Mouse (Mus musculus): ENCODE results near the gene Anxa11. TPM values are rescaled to one million over a fixed set of nuclear protein-coding genes. Genes with fewer than 3 reads are reported as not detected.

Anxa11 gene
- polyA plus RNA-seq (2012; rRNA removed) (20.3 and 22.4 TPM in 2 replicates), polyA plus RNA-seq (2014; fragmentation: Nextera tagmentation; extraction: Ambion mirVana) (18.7 and 20.5 TPM in 2 replicates)

GRCm38 (mm10) chr14:25841991-25842687, at the start of gene Anxa11:
Gene Anxa11, plus strand, starts transcription at chr14:25842156.
- H3K27ac ChIP-seq (replicated peaks; ENCODE audit: low read depth, low read length) = no peak within 1 kb of the TSS
- WGBS = under 1% methylated on average over 53 of the region's 54 CpGs

GRCm38 (mm10) chr14:25794331-25794730, 47.6 kb upstream of the Anxa11 start:
- Histone ChIP-seq H3K4me3 (replicated peaks; ENCODE audit: low read length) (no peak overlapping the region), H3K36me3 (ENCODE audit: control insufficient read depth, insufficient read depth, low read length) (no peaks in the 10 kb centered on the region), H3K9me3 (ENCODE audit: control insufficient read depth, low read length) (0 out of 2 replicates have a peak, but pooled peaks cover 2% of the 10 kb centered on the region), H3K9ac (ENCODE audit: low read depth, low read length, severe bottlenecking) (no peak overlapping the region), H3K27ac (replicated peaks; ENCODE audit: low read depth, low read length) (no peak overlapping the region), H3K4me2 (replicated peaks; ENCODE audit: low read depth, low read length, severe bottlenecking) (no peak overlapping the region), H3K27me3 (ENCODE audit: control insufficient read depth, insufficient read depth, low read length) (no peaks in the 10 kb centered on the region), H3K4me1 (ENCODE audit: control insufficient read depth, insufficient read depth, low read length) (peaks cover 13% of the 10 kb centered on the region)
- ATAC-seq (ENCODE audit: low FRiP score, low read depth) (no peak), DNase-seq (ENCODE audit: low spot score) (no peak)
- TF ChIP-seq POLR2A (IDR thresholded peaks at IDR 0.05; ENCODE audit: borderline replicate concordance, extremely low read depth, insufficient read depth, insufficient read length) = no peak
- 90% methylated on average over 2 of the region's 2 CpGs for WGBS

More at GRCm38 (mm10) chr14:25841991-25842687, at the start of gene Anxa11:
- H3K4me3 ChIP-seq (replicated peaks; ENCODE audit: low read length) = peak within 1 kb of the TSS; percentile 74
- ATAC-seq (ENCODE audit: low FRiP score, low read depth) (peak; percentile 87), DNase-seq (ENCODE audit: low spot score) (peak; percentile 67)
- peak within 1 kb of the TSS; percentile 63 for H3K9ac ChIP-seq (ENCODE audit: low read depth, low read length, severe bottlenecking)
- H3K4me1 ChIP-seq (ENCODE audit: control insufficient read depth, insufficient read depth, low read length) = no peaks in the 10 kb centered on the region; the same call in 1 of the 2 replicates
- H3K4me2 ChIP-seq (replicated peaks; ENCODE audit: low read depth, low read length, severe bottlenecking) = peak within 1 kb of the TSS; percentile 97
- TF ChIP-seq POLR2A (IDR thresholded peaks at IDR 0.05; ENCODE audit: borderline replicate concordance, extremely low read depth, insufficient read depth, insufficient read length) = no peak
- no peaks in the 10 kb centered on the region for H3K36me3 ChIP-seq (ENCODE audit: control insufficient read depth, insufficient read depth, low read length)
- no peaks in the 10 kb centered on the region for H3K9me3 ChIP-seq (ENCODE audit: control insufficient read depth, low read length)
- H3K27me3 ChIP-seq (ENCODE audit: control insufficient read depth, insufficient read depth, low read length) = peaks cover 12% of the 10 kb centered on the region

- H3K4me2 ChIP-seq (replicated peaks; ENCODE audit: low read depth, low read length, severe bottlenecking) = no peak overlapping the region
- H3K4me3 ChIP-seq (replicated peaks; ENCODE audit: low read length) = no peak overlapping the region
- 0 out of 2 replicates have a peak, but pooled peaks cover 2% of the 10 kb centered on the region for H3K9me3 ChIP-seq (ENCODE audit: control insufficient read depth, low read length)
- H3K9ac ChIP-seq (ENCODE audit: low read depth, low read length, severe bottlenecking) = no peak overlapping the region
- no peak for TF ChIP-seq POLR2A (IDR thresholded peaks at IDR 0.05; ENCODE audit: borderline replicate concordance, extremely low read depth, insufficient read depth, insufficient read length)
- WGBS = 58% methylated on average over 6 of the region's 6 CpGs
- H3K4me1 ChIP-seq (ENCODE audit: control insufficient read depth, insufficient read depth, low read length) = peaks cover 20% of the 10 kb centered on the region
- no peak for ATAC-seq (ENCODE audit: low FRiP score, low read depth)
- DNase-seq (ENCODE audit: low spot score) = no peak
- H3K27ac ChIP-seq (replicated peaks; ENCODE audit: low read depth, low read length) = peak overlapping the region; percentile 52
- H3K36me3 ChIP-seq (ENCODE audit: control insufficient read depth, insufficient read depth, low read length) = no peaks in the 10 kb centered on the region
- H3K27me3 ChIP-seq (ENCODE audit: control insufficient read depth, insufficient read depth, low read length) = no peaks in the 10 kb centered on the region
These were observed 46.9 kb upstream of the Anxa11 start for GRCm38 (mm10) chr14:25795067-25795466.

GRCm38 (mm10) chr14:25795561-25796174, 46.3 kb upstream of the Anxa11 start:
- 27% methylated on average over 10 of the region's 10 CpGs for WGBS
- peak overlapping the region; percentile 52 for H3K27ac ChIP-seq (replicated peaks; ENCODE audit: low read depth, low read length)
- no peak overlapping the region for H3K4me3 ChIP-seq (replicated peaks; ENCODE audit: low read length)
- 0 out of 2 replicates have a peak overlapping the region, but pooled peaks have one; percentile 10 for H3K4me2 ChIP-seq (replicated peaks; ENCODE audit: low read depth, low read length, severe bottlenecking)
- peaks cover 20% of the 10 kb centered on the region for H3K4me1 ChIP-seq (ENCODE audit: control insufficient read depth, insufficient read depth, low read length)
- DNase-seq (ENCODE audit: low spot score) (peak; percentile 70), ATAC-seq (ENCODE audit: low FRiP score, low read depth) (peak; percentile 79)
- no peak overlapping the region; the same call in 1 of the 2 replicates for H3K9ac ChIP-seq (ENCODE audit: low read depth, low read length, severe bottlenecking)
- no peaks in the 10 kb centered on the region for H3K36me3 ChIP-seq (ENCODE audit: control insufficient read depth, insufficient read depth, low read length)
- no peak for TF ChIP-seq POLR2A (IDR thresholded peaks at IDR 0.05; ENCODE audit: borderline replicate concordance, extremely low read depth, insufficient read depth, insufficient read length)
- H3K27me3 ChIP-seq (ENCODE audit: control insufficient read depth, insufficient read depth, low read length) = no peaks in the 10 kb centered on the region
- 0 out of 2 replicates have a peak, but pooled peaks cover 2% of the 10 kb centered on the region for H3K9me3 ChIP-seq (ENCODE audit: control insufficient read depth, low read length)

GRCm38 (mm10) chr14:25796619-25797018, 45.3 kb upstream of the Anxa11 start:
- 42% methylated on average over 7 of the region's 7 CpGs for WGBS
- no peaks in the 10 kb centered on the region for H3K36me3 ChIP-seq (ENCODE audit: control insufficient read depth, insufficient read depth, low read length)
- 0 out of 2 replicates have a peak, but pooled peaks cover 2% of the 10 kb centered on the region for H3K9me3 ChIP-seq (ENCODE audit: control insufficient read depth, low read length)
- H3K4me3 ChIP-seq (replicated peaks; ENCODE audit: low read length) = no peak overlapping the region
- no peak overlapping the region for H3K27ac ChIP-seq (replicated peaks; ENCODE audit: low read depth, low read length)
- peaks cover 20% of the 10 kb centered on the region for H3K4me1 ChIP-seq (ENCODE audit: control insufficient read depth, insufficient read depth, low read length)
- TF ChIP-seq POLR2A (IDR thresholded peaks at IDR 0.05; ENCODE audit: borderline replicate concordance, extremely low read depth, insufficient read depth, insufficient read length) = no peak
- no peaks in the 10 kb centered on the region for H3K27me3 ChIP-seq (ENCODE audit: control insufficient read depth, insufficient read depth, low read length)
- H3K9ac ChIP-seq (ENCODE audit: low read depth, low read length, severe bottlenecking) = no peak overlapping the region
- DNase-seq (ENCODE audit: low spot score) (no peak), ATAC-seq (ENCODE audit: low FRiP score, low read depth) (no peak)
- H3K4me2 ChIP-seq (replicated peaks; ENCODE audit: low read depth, low read length, severe bottlenecking) = no peak overlapping the region; the same call in 1 of the 2 replicates
